Mouse (Mus musculus): ENCODE data around the gene Swap70.

DNA sequence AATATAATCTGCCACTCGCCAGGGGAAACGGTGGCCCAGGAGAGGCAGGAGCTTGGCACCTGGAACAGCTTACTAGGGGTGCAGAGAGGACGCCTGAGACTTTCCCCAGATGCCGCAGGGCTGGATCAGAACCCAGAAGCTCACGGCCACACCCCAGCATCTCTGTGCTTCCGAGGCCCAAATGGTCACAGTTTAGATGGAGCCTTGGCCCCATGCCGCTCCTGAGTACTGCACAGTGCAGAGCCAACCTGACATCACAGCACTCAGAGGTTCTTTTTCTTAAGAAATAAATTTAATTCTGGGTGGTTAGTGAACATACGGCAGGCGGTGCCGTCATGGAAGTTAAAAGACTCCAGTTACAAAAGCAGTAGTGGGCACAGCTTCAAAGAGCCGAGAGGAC is 86.2 kb downstream of the Swap70 start:
- TF ChIP-seq CTCF (IDR thresholded peaks at IDR 0.05; ENCODE audit: low read depth) (no peak), EP300 (IDR thresholded peaks at IDR 0.05; ENCODE audit: low read depth) (no peak)

All from liver, embryonic 14.5 days (tissue).